Mouse (Mus musculus) common myeloid progenitor, adult 5-6 weeks (primary cell): ENCODE results near the gene Tacc3. TPM values are rescaled to one million over a fixed set of nuclear protein-coding genes. Genes with fewer than 3 reads are reported as not detected.

Experiments
- ATAC-seq: replicated peaks from 2 replicates; pipeline ENCODE4 v1.8.0; 2016; ENCODE audit warnings: low read depth, mild to moderate bottlenecking, moderate TSS enrichment, inconsistent platforms; ENCODE audit not compliant: poor library complexity, severe bottlenecking
- total RNA-seq: library from RNA; stranded (forward); fragments of 200-1000, 187-1606 nt; gene quantifications from 2 replicates; pipeline ENCODE4 v1.2.3, GENCODE M21; 2017

Gene Tacc3
- total RNA-seq, 1 experiment from 2014 or later: 161 TPM

DNA sequence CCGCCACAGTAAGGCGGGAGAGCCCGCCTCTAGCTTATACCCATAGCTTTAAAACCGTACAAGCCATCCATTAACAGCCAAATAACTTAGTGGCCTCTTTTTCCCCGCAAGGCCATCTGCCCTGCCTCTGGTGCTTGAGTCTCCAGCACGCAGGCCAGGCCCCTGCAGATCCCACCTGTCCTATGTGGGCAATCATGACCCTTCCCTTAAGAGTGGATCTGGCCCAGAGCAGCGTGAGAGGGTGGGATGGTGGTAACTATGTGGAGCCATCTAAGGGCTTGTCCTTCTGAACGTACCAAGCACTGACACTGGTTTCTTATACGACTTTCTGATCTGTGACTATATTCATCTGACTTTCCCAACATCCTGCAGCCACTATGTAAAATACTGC lies 5.2 kb upstream of the Tacc3 start:
- ATAC-seq: 0 out of 2 replicates have a peak, but pooled peaks have one; percentile 0

DNA sequence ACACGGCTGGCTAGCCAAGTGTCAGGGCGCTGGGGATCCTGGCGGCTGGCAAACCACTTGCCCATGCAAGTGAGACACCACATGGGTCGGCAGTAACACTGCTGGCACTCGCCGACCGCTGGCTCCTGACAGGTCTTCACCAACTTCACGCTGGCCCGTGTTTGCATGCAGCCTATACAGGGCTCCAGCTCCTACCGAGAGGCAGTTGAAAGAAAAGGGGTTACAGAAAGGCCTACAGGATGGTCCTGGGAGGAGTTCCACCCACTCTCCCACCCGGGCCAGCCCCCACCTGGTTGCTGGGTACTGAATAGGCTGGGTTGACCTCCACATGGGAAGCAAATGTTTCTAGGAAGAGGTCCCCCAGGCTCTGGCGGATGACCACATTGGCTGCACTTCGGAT lies 3.5 kb upstream of the Tacc3 start:
- no peak for ATAC-seq

DNA sequence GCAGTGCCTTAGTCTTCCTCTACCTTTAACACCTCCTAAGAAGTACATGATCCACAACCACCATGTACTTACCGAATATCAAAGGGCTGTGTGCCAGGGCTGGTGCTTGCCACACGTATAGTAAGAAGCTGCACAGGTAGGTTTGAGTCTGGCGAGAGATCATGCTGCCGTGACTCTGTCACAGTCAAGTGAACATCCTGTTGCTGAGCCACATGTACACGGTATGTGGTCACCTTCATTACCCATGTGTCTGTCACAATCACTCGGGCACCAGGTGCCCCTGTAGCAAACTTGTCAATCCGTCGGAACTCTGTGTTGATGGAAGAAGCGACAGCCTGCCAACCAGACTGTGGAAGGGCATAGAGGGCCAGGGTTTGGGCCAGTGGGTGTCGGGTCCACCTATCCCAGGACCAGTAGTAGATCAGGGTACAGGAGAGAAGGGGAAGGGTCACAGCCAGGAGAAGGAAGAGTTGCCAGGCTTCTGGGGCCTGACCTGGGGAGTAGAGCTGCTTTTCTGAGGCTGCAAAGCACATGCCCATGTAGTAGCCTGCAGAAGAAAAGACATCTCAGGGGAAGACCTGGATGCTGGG lies 2.6 kb upstream of the Tacc3 start:
- no peak for ATAC-seq

DNA sequence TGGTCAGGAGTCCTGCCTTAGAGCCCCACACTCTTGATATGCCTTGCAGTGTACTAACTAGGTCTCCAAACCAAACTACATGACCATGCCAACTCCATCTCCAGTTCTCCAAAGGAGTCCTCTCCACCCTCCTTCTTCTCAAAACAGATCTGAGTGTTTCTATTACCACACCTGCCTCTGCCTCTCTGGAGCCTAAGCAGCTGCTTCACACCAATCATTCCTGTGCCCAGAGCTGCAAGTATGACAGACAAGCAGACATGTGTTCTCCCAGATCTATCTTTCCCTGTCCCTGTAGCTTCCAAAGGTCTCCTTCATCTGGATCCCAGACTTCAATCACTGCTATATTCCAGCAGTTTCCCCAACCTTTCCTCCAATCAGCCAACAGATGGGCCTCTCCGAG lies 1.2 kb upstream of the Tacc3 start:
- ATAC-seq: no peak

DNA sequence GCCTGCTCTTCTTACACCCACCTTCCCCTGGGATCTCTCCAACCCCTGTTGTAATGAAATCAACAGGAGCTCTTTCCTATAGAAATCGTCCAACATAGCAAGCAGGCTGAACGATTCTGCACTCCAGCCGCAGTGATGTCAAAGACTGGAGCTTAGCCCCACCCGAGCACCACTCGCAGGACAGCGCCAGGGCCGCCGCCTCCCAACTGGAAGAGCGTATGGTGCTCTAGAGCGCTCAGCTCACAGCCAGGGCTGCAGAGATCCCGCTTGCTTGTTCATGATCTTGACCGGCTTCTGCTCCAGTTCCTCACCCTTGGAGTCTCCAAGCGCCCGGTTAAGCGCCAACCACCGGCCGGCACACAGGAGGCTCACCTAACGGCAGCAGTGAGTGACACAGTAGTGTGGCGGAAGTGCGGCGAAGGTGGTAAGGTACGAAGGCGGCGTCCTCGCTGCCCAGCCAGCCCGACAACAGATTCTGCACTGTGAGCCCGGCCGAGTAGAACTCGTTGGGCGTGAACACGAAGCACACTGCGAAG lies 609 bp upstream of the Tacc3 start:
- peak; percentile 39 for ATAC-seq

DNA sequence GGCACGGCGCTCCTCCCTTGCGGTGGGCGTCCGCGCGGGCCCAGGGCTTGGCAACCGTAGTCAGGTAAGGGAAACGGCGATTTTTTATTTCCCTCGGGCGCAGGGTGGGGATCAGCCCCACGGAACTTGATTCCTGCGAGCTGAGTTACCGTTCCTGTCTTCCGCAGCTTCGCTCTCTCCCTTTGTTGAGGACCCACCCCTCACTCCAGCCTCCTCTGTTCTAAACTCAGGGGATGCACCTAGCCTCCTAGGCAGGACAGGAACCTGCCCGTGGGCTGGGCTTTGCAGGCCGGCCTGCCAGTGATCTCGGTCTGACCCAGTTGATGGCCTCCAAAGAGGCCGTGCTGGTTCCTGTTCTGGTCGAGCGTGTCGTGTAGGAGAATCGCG lies 729 bp downstream of the Tacc3 start:
- ATAC-seq: 0 out of 2 replicates have a peak, but pooled peaks have one; percentile 0

DNA sequence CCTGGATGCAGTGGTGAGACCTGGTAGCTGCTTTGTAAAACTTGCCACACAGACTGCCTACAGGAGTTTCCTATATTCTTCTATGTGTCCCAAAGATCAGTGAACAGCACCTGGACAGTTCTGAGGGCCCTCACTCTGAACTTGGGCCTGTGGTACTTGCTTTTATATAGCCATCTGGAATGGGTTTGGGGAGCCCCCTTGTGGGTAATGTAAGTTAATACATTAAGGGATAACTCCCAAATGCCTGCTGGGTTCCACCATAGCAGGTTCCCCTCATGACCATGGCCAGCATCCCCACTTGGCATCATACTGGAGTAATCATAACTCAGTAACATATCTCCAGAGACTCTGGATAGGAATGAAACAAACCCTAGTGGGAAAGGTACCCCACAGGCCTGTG lies 10.3 kb downstream of the Tacc3 start:
- ATAC-seq: peak; percentile 69; the same call in 1 of the 2 replicates

DNA sequence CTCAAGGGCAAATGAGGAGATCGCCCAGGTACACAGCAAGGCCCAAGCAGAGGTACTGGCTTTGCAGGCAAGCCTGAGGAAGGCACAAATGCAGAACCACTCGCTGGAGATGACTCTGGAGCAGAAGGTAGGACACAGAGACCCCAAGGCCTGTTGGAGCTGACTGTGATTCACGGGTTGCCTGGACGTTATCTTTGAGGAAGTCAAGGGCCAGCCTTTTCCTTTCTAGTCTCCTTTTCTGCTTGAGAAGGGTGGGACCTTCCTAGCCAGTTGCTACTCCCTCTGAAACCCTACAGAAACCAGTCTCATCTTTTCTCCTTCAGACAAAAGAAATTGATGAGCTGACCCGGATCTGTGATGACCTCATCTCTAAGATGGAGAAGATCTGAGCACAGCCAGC lies 13.7 kb downstream of the Tacc3 start:
- peak; percentile 34; the same call in 1 of the 2 replicates for ATAC-seq

DNA sequence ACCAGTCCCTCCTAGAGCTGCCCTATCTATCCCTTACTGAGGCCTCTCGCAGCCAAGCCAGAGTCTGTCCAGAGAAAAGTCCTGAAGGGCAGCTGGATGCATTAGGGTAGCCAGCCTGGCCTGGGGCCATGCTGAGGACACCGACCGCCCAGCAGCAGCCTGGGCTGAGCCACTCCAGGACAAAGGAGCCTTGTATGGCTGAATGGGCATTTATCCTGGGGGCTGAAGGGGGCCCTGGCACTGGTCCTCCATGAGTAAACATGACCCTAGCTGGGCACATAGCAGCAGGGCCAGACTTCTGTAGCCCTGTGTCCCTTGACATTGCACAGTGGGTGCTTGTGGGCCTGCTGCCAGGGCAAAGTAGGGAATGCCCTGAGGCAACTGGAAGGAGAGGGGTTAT lies 16.5 kb downstream of the Tacc3 start:
- ATAC-seq: no peak

DNA sequence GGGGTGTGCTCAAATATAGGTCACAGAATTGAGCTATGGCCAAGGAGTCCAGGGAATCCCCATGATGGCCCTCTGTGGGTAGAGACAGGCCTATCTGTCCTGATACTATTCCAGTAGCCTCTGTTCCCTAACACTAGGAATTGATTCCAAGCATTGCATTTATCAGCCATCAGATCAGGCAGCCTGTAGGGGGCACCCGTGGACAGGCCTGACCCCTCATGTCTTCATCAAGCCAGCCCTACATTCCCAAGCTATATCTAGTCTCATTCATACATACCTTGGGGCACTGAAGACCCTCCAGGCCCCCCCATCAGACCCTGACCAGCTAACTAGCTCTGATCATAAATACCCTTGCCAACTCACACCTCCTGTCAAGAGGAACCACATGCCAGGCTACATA lies 18.0 kb downstream of the Tacc3 start:
- peak; percentile 61; the same call in 1 of the 2 replicates for ATAC-seq

DNA sequence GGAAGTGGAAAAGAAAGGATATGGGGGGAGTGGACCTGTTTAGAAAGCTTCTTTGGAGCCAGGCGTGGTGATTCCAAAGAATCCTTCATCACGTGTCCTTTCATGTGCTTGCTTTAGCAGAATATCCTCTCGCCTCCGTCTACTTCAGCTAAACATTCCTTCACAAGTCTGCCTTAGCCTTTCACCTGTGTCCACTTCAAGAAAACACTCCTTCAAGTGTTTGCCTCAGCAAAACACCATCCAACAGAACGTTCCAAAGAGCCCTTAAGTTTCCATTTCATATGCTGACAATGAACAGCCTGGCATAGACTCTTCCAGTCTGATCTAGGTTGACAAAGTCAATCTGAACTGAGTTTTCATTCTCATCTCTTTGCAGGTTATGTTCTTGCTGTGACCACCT lies 20.3 kb downstream of the Tacc3 start:
- ATAC-seq: no peak

DNA sequence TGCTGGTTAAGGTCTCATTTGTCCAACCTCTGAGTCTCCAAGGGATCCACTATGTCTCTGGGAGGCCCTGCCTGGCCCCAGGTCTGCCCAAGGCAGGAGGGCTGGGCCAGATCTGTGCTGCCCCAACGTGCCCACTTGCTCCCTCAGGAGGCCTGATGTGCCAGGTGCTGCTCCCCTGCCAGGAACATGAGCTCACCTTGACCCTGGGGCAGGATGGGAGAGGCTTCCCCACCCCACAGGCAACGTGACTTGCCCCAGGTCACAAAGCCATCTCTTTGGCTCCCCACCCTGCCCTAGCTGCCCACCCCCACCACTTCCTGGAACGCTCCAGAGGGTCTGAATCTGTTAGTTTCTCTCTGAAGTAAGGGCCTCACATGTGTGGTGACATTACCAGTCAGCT lies 23.1 kb downstream of the Tacc3 start:
- no peak for ATAC-seq

DNA sequence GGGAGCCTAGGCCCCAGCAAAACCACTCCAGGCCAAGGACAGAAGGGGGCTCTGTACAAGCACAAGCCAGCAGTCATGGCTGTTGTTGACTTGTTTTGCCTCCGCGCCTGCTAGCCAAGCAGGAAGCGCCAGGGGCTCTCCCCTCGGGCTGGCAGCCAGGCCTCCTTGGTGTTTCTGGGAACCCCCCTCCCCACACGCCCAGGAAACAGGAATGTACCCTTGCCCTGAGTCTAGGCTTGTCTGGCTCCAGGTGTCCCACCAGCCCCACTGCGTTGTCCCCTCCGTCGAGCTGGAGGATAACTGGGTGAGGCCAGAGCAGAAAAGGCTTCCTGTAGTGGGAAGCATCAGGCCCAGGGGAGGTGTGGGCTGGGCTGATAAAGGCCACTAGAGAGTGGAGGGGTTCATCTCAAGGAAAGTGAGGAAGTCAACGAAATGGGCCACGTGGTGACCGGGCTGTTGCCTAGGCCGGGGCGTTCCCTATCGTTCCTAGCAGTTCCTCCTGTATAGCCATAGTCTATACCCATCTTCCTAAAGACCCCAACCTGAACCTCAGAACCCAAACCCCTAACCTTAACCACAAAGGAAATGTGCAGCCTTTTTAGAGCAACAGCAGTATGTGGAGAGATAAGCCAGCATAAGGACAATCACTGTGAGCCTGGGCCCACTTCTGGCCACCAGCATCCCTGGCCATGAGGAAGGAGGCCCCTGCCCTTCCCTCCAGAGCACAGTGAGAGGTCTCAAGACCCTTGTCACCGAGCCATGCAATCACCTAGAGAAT lies 23.9 kb downstream of the Tacc3 start:
- ATAC-seq: peak; percentile 88

DNA sequence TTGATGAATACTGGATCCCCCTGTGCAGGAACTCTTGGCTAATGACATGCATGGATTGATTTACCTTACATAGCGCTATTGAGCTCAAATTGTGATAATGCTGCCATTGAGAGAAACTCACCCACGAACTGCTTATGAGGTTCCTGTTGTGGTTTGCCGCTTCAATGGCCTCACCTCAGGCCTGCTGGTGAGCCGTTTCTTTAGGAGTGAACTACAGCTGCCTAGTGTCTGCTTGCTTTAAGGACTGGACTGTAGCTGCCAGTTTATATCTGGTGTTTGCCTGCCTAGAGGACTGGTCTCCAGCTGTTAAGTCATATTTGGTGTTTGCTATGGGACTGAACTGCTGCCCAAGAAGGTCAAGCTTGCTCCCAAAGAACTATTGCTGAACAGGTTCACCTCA lies 25.0 kb downstream of the Tacc3 start:
- ATAC-seq: no peak

DNA sequence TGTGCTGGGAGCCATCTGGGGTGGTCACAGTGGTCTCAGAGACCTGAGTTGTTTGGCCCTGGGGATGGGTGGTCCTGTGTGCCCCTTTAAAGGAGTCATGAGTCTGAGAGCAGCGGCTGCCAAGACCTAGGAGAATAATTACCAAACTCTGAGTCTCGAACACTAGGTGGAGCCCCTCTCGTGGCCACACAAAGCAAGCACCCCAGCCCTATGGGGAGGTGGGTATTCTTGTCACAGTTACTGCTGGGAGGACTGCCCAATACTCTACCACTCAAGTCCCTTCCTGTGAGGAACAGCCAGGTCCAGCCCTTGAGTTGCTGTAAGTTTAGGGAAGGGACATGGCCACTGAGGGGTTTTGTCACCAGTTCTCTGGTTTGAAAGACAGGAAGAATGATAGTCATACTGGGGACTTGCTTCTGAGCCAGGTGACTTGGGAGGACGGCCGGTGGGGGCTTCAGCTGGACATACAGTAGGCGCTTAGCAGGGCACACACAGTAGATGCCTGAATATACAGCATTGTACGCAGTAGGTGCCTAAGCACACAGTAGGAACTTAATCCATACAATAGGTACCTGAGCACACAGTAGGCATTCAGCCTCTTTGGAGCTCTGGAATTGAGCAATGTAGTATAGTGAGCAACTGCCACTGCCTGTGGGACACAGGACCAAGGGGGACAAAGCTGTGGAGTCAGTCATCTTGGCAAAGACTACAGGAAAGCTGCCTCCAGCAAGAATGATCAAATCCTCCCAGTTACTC lies 26.1 kb downstream of the Tacc3 start:
- no peak for ATAC-seq

DNA sequence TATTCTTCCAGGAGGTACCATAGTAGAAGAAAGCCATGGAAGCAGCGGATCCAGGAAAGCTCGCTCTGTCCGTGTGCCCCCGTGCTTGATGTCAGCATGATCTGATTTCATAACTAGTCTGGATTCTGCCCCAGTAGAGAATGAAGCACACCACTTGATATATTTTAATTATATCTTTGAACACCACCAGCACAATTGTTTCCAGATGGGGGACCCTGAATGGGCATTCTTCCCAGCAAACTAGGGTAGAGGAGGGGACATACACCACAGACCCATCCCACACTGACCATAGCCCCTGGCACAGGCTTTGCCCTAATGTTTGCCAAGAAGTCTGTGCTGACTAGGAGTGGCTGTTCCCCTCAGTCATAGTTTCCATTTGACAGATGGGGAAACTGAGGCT lies 27.0 kb downstream of the Tacc3 start:
- ATAC-seq: no peak

DNA sequence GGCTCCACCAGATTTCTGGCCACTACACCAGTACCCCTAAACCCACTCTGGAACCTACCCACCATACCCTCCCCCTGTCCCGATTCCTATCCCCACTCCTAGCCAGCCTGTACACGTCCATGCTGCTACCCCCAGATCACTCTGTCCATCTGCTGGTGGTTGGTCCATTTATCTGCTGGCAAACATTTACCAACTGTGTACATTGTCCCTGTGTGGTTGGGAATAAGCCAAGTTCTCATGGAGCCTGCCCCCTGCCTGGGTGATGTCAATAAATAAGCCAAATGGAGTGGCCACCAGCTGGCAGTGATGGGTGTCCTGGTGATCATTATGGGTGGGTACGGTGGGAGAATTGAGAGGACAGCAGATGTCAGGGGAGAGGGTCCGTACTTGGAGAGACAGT lies 29.2 kb downstream of the Tacc3 start:
- ATAC-seq: no peak

DNA sequence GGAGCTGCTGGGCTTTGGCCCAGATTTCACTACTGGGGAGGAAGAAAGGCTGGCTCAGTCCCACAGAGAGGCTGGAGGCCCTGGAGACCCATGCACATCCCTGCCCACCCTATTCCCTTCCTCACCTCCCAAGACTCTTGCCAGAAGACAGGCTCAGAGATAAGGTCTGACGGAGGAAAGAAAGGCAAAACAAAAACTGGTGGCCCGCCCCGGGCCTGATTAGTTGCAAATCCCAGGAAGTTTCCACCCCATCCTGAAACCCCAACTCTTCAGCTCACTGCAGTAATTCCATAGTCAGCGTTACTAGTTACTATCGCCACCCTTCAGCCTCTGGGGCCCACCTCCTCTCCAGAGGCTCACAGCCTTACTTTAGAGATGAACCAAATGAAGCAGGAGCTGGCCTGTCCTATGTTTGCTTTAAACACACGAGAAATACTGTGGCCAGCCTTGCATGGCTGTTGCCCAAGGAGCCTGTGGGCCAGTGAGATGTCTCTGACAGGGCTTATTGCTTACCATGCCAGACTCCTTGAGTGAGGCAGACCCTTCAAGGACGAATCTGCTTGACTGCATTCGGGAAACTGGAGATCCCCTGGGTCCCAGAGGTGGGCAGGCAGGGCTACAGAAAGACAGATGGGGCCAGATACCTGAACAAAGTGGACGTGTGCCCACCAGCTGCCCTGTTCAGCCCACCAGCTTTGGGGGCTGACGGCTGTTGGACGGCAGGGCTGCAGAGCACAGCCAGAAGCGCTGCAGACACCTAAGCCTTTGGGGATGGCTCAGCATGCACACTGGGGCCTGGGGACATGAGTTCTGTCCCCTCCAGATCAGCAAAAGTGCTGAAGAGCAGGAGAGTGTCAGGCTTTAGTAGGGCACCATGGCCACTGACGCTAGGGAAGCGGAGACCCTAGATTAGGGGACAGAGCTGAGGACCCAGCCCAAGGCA lies 30.6 kb downstream of the Tacc3 start:
- ATAC-seq: no peak

DNA sequence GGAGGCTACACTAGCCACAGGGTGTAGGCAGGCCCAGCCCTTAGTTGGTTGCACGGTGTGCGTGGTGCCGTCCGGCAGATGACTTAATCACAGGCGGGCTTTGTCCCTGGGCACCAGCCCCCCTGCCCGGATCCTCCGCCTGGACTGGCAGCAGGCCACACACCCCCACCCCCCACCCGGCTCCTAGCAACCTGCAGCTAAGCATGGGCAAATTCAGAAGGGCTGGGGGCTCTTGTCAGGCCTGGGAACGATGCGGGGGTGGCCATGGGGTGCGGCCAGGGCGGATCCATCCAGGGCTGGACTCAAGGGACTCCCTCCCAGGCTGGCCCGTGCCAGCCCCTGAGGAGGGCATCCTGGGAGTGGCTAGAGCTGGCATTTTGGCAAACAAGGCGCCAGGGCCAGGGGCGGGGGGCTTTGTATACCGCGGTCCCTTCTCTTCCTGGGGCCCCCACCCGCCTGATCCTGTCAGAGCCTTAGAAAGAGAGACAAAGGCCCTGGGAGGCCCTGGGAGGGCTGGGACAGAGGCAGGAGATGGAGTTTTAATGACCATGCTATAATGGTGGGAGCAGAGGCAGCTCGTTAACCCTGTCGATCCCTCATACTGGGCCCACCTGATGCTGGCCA lies 31.4 kb downstream of the Tacc3 start:
- no peak for ATAC-seq
